In the genomic region with DNA sequence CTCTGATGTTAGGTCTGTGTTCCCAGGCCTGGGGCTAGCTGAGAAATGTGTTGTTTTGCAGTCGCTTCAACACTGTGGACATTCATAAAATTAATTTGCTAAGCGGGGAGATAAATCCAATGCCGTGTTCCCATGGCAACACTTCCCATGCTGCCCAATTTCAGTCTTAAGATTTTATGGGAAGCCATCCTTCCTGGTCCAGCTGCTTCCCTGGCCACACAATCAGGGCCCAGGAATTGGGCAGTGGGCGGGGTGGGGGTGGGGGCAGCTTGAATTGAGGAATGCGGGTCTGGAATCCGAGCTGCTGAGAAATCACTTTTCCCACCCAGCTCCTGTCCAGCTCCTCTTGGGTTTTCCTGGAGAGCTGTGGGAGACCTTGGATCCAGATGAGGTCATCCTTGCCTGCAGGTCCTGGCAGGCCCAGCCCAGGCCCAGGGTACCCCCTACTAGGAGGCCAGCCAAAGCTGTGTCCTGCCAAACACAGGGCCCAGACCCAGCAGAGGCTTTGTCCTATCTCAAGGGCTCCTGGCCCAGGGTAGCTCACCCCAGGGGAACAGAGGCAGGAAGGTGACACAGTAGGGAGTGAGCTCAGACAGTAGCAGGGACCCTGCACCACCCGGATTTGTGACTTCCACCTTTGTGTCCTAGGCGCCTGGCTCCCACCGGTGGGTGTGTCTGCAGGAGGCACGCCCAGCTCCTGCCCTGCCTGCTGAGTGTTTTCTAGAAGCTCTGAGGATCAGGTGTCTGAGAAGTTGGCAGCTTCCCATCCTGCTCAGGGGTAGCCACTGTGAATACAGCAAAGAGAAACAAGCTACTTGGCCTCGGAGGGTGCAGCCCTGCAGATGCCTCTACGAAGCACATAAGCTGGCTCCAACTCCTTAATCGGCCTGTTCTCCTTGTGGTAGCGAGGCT, we compare ENCODE assay signal across 8 mouse cellular contexts. TPM values are rescaled to one million over a fixed set of nuclear protein-coding genes. Genes with fewer than 3 reads are reported as not detected.
DNase-seq lines count a peak whose midpoint lies in the region.

No protein-coding gene starts in this region.

- DNase-seq in embryo, embryonic 10 days (ENCODE audit: low spot score): peak; percentile 21
- no peak for DNase-seq in embryo, embryonic 11 days
- peak; percentile 37 to 40 for DNase-seq in cerebellum, postnatal 14 days
- DNase-seq in gastrocnemius, postnatal 25 days: peak; percentile 56
- DNase-seq in kidney, adult 9 months: peak; percentile 28
- peak; percentile 59 for DNase-seq in mesoderm, embryonic 11.5 days (ENCODE audit: low read depth, low spot score)
- DNase-seq in left cerebral cortex, adult 11 months (ENCODE audit: low spot score): no peak
- no peak for DNase-seq in frontal cortex, postnatal 10 days (ENCODE audit: low spot score in 2 of 2)

RNA-seq across cellular contexts. Expression of gene Pdgfa, which starts 36.5 kb away (rescaled TPM):
- 10 to 100 TPM; 22.2 to 22.3 TPM for total RNA-seq in gastrocnemius, postnatal 25 days (2021)

Comparison
In these comparisons a context has a peak if more than half of its experiments do, and no peak if none do; other contexts are left out.
1. DNase-seq: peak in embryo, embryonic 10 days (single experiment), cerebellum, postnatal 14 days (2 of 2), gastrocnemius, postnatal 25 days (single experiment), kidney, adult 9 months (single experiment) and mesoderm, embryonic 11.5 days (single experiment); none in embryo, embryonic 11 days (single experiment), left cerebral cortex, adult 11 months (single experiment) and frontal cortex, postnatal 10 days (0 of 2).